Mouse (Mus musculus) ES-Bruce4 (cell line): ENCODE measurements around the gene Xpc.

Experiments used
- CTCF ChIP-seq: IDR thresholded peaks from one replicate; pipeline ENCODE4 v1.8.1; 2011; ENCODE audit warnings: low read depth, low read length
- EP300 ChIP-seq: IDR thresholded peaks from 2 replicates; pipeline ENCODE4 v1.6.1; 2011; ENCODE audit warnings: low read depth, low read length; ENCODE audit not compliant: insufficient read depth
- POLR2A ChIP-seq: IDR thresholded peaks from one replicate; pipeline ENCODE4 v1.8.1; 2011; ENCODE audit warnings: low read length; ENCODE audit not compliant: insufficient read depth

DNA sequence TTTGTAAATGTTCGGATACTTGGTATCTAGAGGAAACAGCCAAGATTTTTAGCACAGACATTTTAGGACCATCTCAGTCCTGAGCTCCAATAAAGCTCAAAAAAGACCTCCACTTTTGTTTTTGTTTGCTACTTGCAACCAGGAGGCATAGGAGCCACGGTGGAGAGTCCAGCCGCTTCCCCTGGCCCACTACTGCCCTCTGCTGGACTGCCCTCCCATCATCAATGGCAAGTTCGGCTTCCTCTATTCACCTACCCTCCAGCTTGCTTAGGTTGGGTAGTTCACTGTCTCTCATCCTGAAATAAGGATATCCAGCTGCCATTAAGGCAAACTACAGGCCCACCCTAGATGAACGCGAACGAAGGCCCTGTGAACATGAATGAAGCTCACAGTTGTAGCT lies 6.4 kb downstream of the Xpc start:
- TF ChIP-seq POLR2A (no peak), CTCF (peak; percentile 94), EP300 (no peak)
